Mouse (Mus musculus): ENCODE measurements around the gene Jade3. TPM values are rescaled to one million over a fixed set of nuclear protein-coding genes. Genes with fewer than 3 reads are reported as not detected.

Jade3 gene
- polyA plus RNA-seq (2017; shearing (Covaris generic)), result 3.3 TPM

GRCm38 (mm10) chrX:20425140-20425838 is at the start of gene Jade3:
Gene Jade3 (plus strand): TSS chrX:20425688.

DNA sequence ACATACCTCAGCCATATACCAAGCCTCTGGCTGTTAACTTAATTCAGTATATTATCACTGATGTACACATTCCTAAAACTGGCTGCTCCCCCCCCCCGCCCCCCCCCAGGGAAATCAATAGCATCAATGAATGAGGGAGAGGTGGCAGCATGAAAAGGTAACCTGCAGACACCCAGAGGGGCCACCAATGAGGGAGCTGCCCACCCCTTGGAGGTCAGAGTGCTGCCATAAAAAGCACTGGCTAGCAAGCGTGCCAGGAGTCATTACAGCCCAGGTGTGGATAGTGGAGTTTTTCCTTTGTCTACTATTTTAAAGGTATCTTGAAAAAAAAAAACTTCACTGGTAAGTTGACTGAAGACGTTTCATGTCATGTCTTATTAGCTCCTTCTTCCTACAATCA is 124.0 kb downstream of the Jade3 start, which contains the start of gene Rgn:
TSS of gene Rgn (plus strand) at position 256 of the 400 bp plus-strand sequence.

Other genes with a start within 250 kb of the Jade3 start
- 14.0 TPM for gene Slc9a7, start 133.9 kb upstream of the Jade3 start, polyA plus RNA-seq (2017; shearing (Covaris generic))
- gene Rp2, start 61.2 kb upstream of the Jade3 start, polyA plus RNA-seq (2017; shearing (Covaris generic)), result 16.5 TPM
- gene Rgn, start 124.1 kb downstream of the Jade3 start, polyA plus RNA-seq (2017; shearing (Covaris generic)), result not detected
- 84.1 TPM for gene Rbm10, start 191.8 kb downstream of the Jade3 start, polyA plus RNA-seq (2017; shearing (Covaris generic))
- gene Ndufb11, start 191.9 kb downstream of the Jade3 start, polyA plus RNA-seq (2017; shearing (Covaris generic)), result 180 TPM
- 275 TPM for gene Uba1, start 232.6 kb downstream of the Jade3 start, polyA plus RNA-seq (2017; shearing (Covaris generic))

Measured in activated CD4-positive, CD25-positive, alpha-beta regulatory T cell, adult 9 weeks (primary cell).